Comparison of ENCODE assay signal across 12 mouse cellular contexts in the genomic region with DNA sequence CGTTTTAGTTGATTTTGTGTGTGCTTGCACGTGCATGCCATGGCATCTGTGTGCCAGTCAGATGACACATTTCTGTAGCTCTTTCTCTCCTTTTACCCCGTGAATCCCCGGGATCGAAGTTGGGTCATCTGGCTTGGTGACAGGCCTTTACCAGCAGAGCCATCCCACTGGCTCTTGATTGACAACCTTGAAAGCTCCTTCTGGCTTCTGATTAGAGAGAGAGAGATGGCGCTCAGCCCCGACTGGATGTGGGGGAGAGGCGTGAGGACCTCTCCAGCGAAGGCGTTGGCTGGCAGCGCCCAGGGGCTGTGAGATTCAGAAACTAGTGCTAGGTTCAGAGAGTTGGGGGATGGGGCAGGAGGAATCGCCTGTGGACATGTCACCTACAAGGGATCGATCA. TPM values are rescaled to one million over a fixed set of nuclear protein-coding genes. Genes with fewer than 3 reads are reported as not detected.
DNase-seq lines count a peak whose midpoint lies in the region; ATAC-seq lines count a peak whose summit lies in the region.
"Had no signal": no experiment of that assay in that cellular context is flagged by ENCODE, and none has a peak within 500 bp of the region (broad histone marks: within the 10 kb centered on the region; RNA-seq: fewer than 3 reads in every experiment).

No protein-coding gene starts in this region.

- DNase-seq in limb, embryonic 10.5 days (ENCODE audit: low spot score), result no peak
- DNase-seq in cerebellum, adult 9-10 months, result peak; percentile 73
- no peak for DNase-seq in lung, postnatal 14 days
- no peak for DNase-seq in kidney, postnatal 25 days
- DNase-seq: kidney, adult 2 months had no signal

- H3K4me2 ChIP-seq in limb, embryonic 13.5 days (replicated peaks), result no peak overlapping the region
- peak overlapping the region; percentile 37 for H3K4me2 ChIP-seq in forebrain, embryonic 16.5 days (ENCODE audit: low read length)
- peak overlapping the region; percentile 22; the same call in 1 of the 2 replicates for H3K4me2 ChIP-seq in neural tube, embryonic 13.5 days
- H3K4me2 ChIP-seq in intestine, embryonic 16.5 days (ENCODE audit: low read depth, low read length), result no peak overlapping the region
- H3K4me2 ChIP-seq: heart, embryonic 11.5 days; lung, embryonic 15.5 days had no signal

- no peak overlapping the region for H3K4me3 ChIP-seq in limb, embryonic 13.5 days
- no peak overlapping the region for H3K4me3 ChIP-seq in limb, embryonic 10.5 days
- H3K4me3 ChIP-seq in forebrain, embryonic 16.5 days (replicated peaks; ENCODE audit: low read length), result peak overlapping the region; percentile 13
- H3K4me3 ChIP-seq in neural tube, embryonic 13.5 days, result no peak overlapping the region
- no peak overlapping the region for H3K4me3 ChIP-seq in intestine, embryonic 16.5 days (ENCODE audit: low read length)
- H3K4me3 ChIP-seq: lung, embryonic 15.5 days; myocyte had no signal

- no peak for ATAC-seq in limb, embryonic 13.5 days (ENCODE audit: low FRiP score, low read depth)
- no peak for ATAC-seq in forebrain, embryonic 16.5 days
- ATAC-seq in neural tube, embryonic 13.5 days (ENCODE audit: low read depth), result no peak
- no peak for ATAC-seq in intestine, embryonic 16.5 days

- H3K9ac ChIP-seq in limb, embryonic 13.5 days, result no peak overlapping the region
- peak overlapping the region; percentile 26; the same call in 1 of the 2 replicates for H3K9ac ChIP-seq in forebrain, embryonic 16.5 days (replicated peaks; ENCODE audit: low read depth, low read length)
- 0 out of 2 replicates have a peak overlapping the region, but pooled peaks have one; percentile 14 for H3K9ac ChIP-seq in neural tube, embryonic 13.5 days
- H3K9ac ChIP-seq in intestine, embryonic 16.5 days (ENCODE audit: low read depth, low read length), result no peak overlapping the region
- H3K9ac ChIP-seq: lung, embryonic 15.5 days had no signal

- 0 out of 2 replicates have a peak overlapping the region, but pooled peaks have one; percentile 39 for H3K27ac ChIP-seq in limb, embryonic 13.5 days
- H3K27ac ChIP-seq in limb, embryonic 10.5 days, result no peak overlapping the region
- H3K27ac ChIP-seq in forebrain, embryonic 16.5 days (ENCODE audit: low read length), result no peak overlapping the region
- no peak overlapping the region for H3K27ac ChIP-seq in neural tube, embryonic 13.5 days (replicated peaks)
- no peak overlapping the region for H3K27ac ChIP-seq in intestine, embryonic 16.5 days (ENCODE audit: low read length)
- H3K27ac ChIP-seq: lung, embryonic 15.5 days had no signal

- H3K9me3 ChIP-seq in limb, embryonic 13.5 days, result no peaks in the 10 kb centered on the region
- H3K9me3 ChIP-seq in limb, embryonic 10.5 days (replicated peaks), result no peaks in the 10 kb centered on the region
- H3K9me3 ChIP-seq in forebrain, embryonic 16.5 days (ENCODE audit: control insufficient read depth, low read length), result no peaks in the 10 kb centered on the region
- no peaks in the 10 kb centered on the region for H3K9me3 ChIP-seq in neural tube, embryonic 13.5 days
- no peaks in the 10 kb centered on the region for H3K9me3 ChIP-seq in intestine, embryonic 16.5 days (ENCODE audit: control insufficient read depth, low read length)
- H3K9me3 ChIP-seq: lung, embryonic 15.5 days had no signal

- H3K27me3 ChIP-seq in limb, embryonic 13.5 days, result no peaks in the 10 kb centered on the region
- H3K27me3 ChIP-seq in limb, embryonic 10.5 days (ENCODE audit: low read depth, poor library complexity, severe bottlenecking), result peaks cover 6% of the 10 kb centered on the region; the same call in 1 of the 2 replicates
- H3K27me3 ChIP-seq in forebrain, embryonic 16.5 days (replicated peaks; ENCODE audit: control insufficient read depth, insufficient read depth, low read length), result no peaks in the 10 kb centered on the region
- H3K27me3 ChIP-seq in neural tube, embryonic 13.5 days, result no peaks in the 10 kb centered on the region
- no peaks in the 10 kb centered on the region for H3K27me3 ChIP-seq in intestine, embryonic 16.5 days (replicated peaks; ENCODE audit: control insufficient read depth, insufficient read depth, low read length)
- H3K27me3 ChIP-seq: lung, embryonic 15.5 days had no signal

- peaks cover 60% of the 10 kb centered on the region for H3K36me3 ChIP-seq in limb, embryonic 13.5 days
- peaks cover 61% of the 10 kb centered on the region for H3K36me3 ChIP-seq in limb, embryonic 10.5 days
- peaks cover 25% of the 10 kb centered on the region for H3K36me3 ChIP-seq in forebrain, embryonic 16.5 days (ENCODE audit: control insufficient read depth, insufficient read depth)
- H3K36me3 ChIP-seq in neural tube, embryonic 13.5 days, result peaks cover 55% of the 10 kb centered on the region
- H3K36me3 ChIP-seq in intestine, embryonic 16.5 days (ENCODE audit: control insufficient read depth, insufficient read depth, low read length), result no peaks in the 10 kb centered on the region

- H3K4me1 ChIP-seq in limb, embryonic 13.5 days, result peaks cover 28% of the 10 kb centered on the region
- peaks cover 21% of the 10 kb centered on the region for H3K4me1 ChIP-seq in limb, embryonic 10.5 days
- H3K4me1 ChIP-seq in forebrain, embryonic 16.5 days (replicated peaks; ENCODE audit: control insufficient read depth, insufficient read depth, low read length), result peaks cover 34% of the 10 kb centered on the region
- peaks cover 52% of the 10 kb centered on the region for H3K4me1 ChIP-seq in neural tube, embryonic 13.5 days (replicated peaks)
- H3K4me1 ChIP-seq in intestine, embryonic 16.5 days (ENCODE audit: control insufficient read depth, insufficient read depth, low read length), result 0 out of 2 replicates have a peak, but pooled peaks cover 5% of the 10 kb centered on the region
- H3K4me1 ChIP-seq: lung, embryonic 15.5 days had no signal

- WGBS in limb, embryonic 13.5 days, result 85% methylated on average over 13 of the region's 13 CpGs
- WGBS in limb, embryonic 10.5 days, result 87% methylated on average over 13 of the region's 13 CpGs
- 48% methylated on average over 13 of the region's 13 CpGs for WGBS in forebrain, embryonic 16.5 days
- WGBS in neural tube, embryonic 13.5 days, result 85% methylated on average over 13 of the region's 13 CpGs
- WGBS in intestine, embryonic 16.5 days, result 84% methylated on average over 13 of the region's 13 CpGs

RNA-seq across cellular contexts. Expression of a gene that starts 2.3 kb away (rescaled TPM):
- 51.2 and 51.5 TPM in 2 replicates for polyA plus RNA-seq in limb, embryonic 13.5 days (2015; fragmentation: Nextera tagmentation; extraction: Ambion mirVana)
- polyA plus RNA-seq in limb, embryonic 10.5 days (2016; fragmentation: Nextera tagmentation; extraction: Ambion mirVana), result 37.8 and 51.7 TPM in 2 replicates
- 129 and 145 TPM in 2 replicates for polyA plus RNA-seq in forebrain, embryonic 16.5 days (2015; fragmentation: Nextera tagmentation; extraction: Ambion mirVana)
- 103 and 113 TPM in 2 replicates for polyA plus RNA-seq in neural tube, embryonic 13.5 days (2015; fragmentation: Nextera tagmentation; extraction: Ambion mirVana)
- polyA plus RNA-seq in intestine, embryonic 16.5 days (2015; fragmentation: Nextera tagmentation; extraction: Ambion mirVana), result 20.9 and 22.1 TPM in 2 replicates

RNA-seq across cellular contexts. Expression of a gene that starts 13.6 kb away (rescaled TPM):
- 8.5 and 9.2 TPM in 2 replicates for polyA plus RNA-seq in limb, embryonic 13.5 days (2015; fragmentation: Nextera tagmentation; extraction: Ambion mirVana)
- 15.1 and 15.5 TPM in 2 replicates for polyA plus RNA-seq in limb, embryonic 10.5 days (2016; fragmentation: Nextera tagmentation; extraction: Ambion mirVana)
- polyA plus RNA-seq in forebrain, embryonic 16.5 days (2015; fragmentation: Nextera tagmentation; extraction: Ambion mirVana), result 6.2 and 8.2 TPM in 2 replicates
- polyA plus RNA-seq in neural tube, embryonic 13.5 days (2015; fragmentation: Nextera tagmentation; extraction: Ambion mirVana), result 3.8 and 4.0 TPM in 2 replicates
- polyA plus RNA-seq in intestine, embryonic 16.5 days (2015; fragmentation: Nextera tagmentation; extraction: Ambion mirVana), result 5.7 and 7.3 TPM in 2 replicates

RNA-seq across cellular contexts. Expression of a gene that starts 13.9 kb away (rescaled TPM):
- 0.28 and 0.48 TPM in 2 replicates for polyA plus RNA-seq in limb, embryonic 13.5 days (2015; fragmentation: Nextera tagmentation; extraction: Ambion mirVana)
- 0.15 and 0.25 TPM in 2 replicates for polyA plus RNA-seq in limb, embryonic 10.5 days (2016; fragmentation: Nextera tagmentation; extraction: Ambion mirVana)
- polyA plus RNA-seq in forebrain, embryonic 16.5 days (2015; fragmentation: Nextera tagmentation; extraction: Ambion mirVana), result 0.36 and 0.42 TPM in 2 replicates
- polyA plus RNA-seq in neural tube, embryonic 13.5 days (2015; fragmentation: Nextera tagmentation; extraction: Ambion mirVana), result 0.47 and 0.81 TPM in 2 replicates
- 0.22 and 0.37 TPM in 2 replicates for polyA plus RNA-seq in intestine, embryonic 16.5 days (2015; fragmentation: Nextera tagmentation; extraction: Ambion mirVana)
- polyA plus RNA-seq: kidney, adult 2 months had no signal

RNA-seq across cellular contexts. Expression of a gene that starts 14.7 kb away (rescaled TPM):
- polyA plus RNA-seq in limb, embryonic 13.5 days (2015; fragmentation: Nextera tagmentation; extraction: Ambion mirVana), result 94.2 and 99.2 TPM in 2 replicates
- polyA plus RNA-seq in limb, embryonic 10.5 days (2016; fragmentation: Nextera tagmentation; extraction: Ambion mirVana), result 93.3 and 107 TPM in 2 replicates
- polyA plus RNA-seq in forebrain, embryonic 16.5 days (2015; fragmentation: Nextera tagmentation; extraction: Ambion mirVana), result 93.6 and 104 TPM in 2 replicates
- 120 and 123 TPM in 2 replicates for polyA plus RNA-seq in neural tube, embryonic 13.5 days (2015; fragmentation: Nextera tagmentation; extraction: Ambion mirVana)
- polyA plus RNA-seq in intestine, embryonic 16.5 days (2015; fragmentation: Nextera tagmentation; extraction: Ambion mirVana), result 68.8 and 70.6 TPM in 2 replicates

RNA-seq across cellular contexts. Expression of a gene that starts 20.8 kb away (rescaled TPM):
- 89.9 and 90.4 TPM in 2 replicates for polyA plus RNA-seq in limb, embryonic 13.5 days (2015; fragmentation: Nextera tagmentation; extraction: Ambion mirVana)
- 52.9 and 92.3 TPM in 2 replicates for polyA plus RNA-seq in limb, embryonic 10.5 days (2016; fragmentation: Nextera tagmentation; extraction: Ambion mirVana)
- polyA plus RNA-seq in forebrain, embryonic 16.5 days (2015; fragmentation: Nextera tagmentation; extraction: Ambion mirVana), result 8.5 and 11.7 TPM in 2 replicates
- 19.0 and 27.3 TPM in 2 replicates for polyA plus RNA-seq in neural tube, embryonic 13.5 days (2015; fragmentation: Nextera tagmentation; extraction: Ambion mirVana)
- 58.9 and 59.7 TPM in 2 replicates for polyA plus RNA-seq in intestine, embryonic 16.5 days (2015; fragmentation: Nextera tagmentation; extraction: Ambion mirVana)

Comparison
In these comparisons a context has a peak if more than half of its experiments do, and no peak if none do; other contexts are left out.
1. H3K4me2 ChIP-seq: peak in forebrain, embryonic 16.5 days (single experiment) and neural tube, embryonic 13.5 days (single experiment); none in limb, embryonic 13.5 days (single experiment) and intestine, embryonic 16.5 days (single experiment).
2. H3K9ac ChIP-seq: peak in forebrain, embryonic 16.5 days (single experiment) and neural tube, embryonic 13.5 days (single experiment); none in limb, embryonic 13.5 days (single experiment) and intestine, embryonic 16.5 days (single experiment).